Comparison of ENCODE assay signal across 7 mouse cellular contexts in the genomic region with DNA sequence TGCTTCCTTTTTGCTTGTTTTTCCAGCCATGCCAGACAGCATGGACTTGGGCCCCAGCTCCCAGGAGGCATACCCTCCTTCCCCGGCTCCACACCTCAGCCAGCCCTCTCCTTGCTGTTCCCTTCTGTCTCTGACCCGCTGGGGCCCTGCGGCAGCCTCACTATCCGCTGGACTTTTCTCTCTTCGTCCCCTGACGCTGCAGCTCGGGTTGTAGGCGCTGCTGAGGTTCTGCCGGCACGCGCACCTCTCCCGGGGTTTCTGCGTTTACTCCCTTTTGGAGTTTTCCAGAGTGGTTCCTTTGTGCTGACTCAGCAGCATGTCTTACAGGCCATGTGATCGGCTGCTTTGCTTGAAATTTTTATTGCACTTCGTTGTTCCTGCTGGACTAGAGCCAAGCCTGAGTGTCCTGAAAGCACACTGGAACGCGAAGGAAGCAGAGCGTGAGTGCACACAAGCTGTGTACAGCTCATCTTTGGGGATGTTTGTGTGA. TPM values are rescaled to one million over a fixed set of nuclear protein-coding genes. Genes with fewer than 3 reads are reported as not detected.
A peak's percentile ranks its signal among the peaks of the same experiment; 100 is the strongest.
DNase-seq lines count a peak whose midpoint lies in the region; ATAC-seq and TF ChIP-seq lines count a peak whose summit lies in the region.

No protein-coding gene starts in this region.

- WGBS in embryonic facial prominence, embryonic 15.5 days, result 13% methylated on average over 18 of the region's 18 CpGs
- 26% methylated on average over 18 of the region's 18 CpGs for WGBS in heart, embryonic 11.5 days (ENCODE audit: insufficient replicate concordance)
- 4% methylated on average over 18 of the region's 18 CpGs for WGBS in kidney, embryonic 16.5 days
- 3% methylated on average over 18 of the region's 18 CpGs for WGBS in limb, embryonic 15.5 days
- WGBS in midbrain, postnatal 0 days, result 17% methylated on average over 18 of the region's 18 CpGs

- H3K4me2 ChIP-seq in embryonic facial prominence, embryonic 15.5 days (replicated peaks), result peak overlapping the region; percentile 54
- H3K4me2 ChIP-seq in heart, embryonic 11.5 days, result peak overlapping the region; percentile 71
- peak overlapping the region; percentile 61 for H3K4me2 ChIP-seq in kidney, embryonic 16.5 days (replicated peaks; ENCODE audit: low read depth, low read length)
- H3K4me2 ChIP-seq in limb, embryonic 15.5 days, result peak overlapping the region; percentile 66
- peak overlapping the region; percentile 58 for H3K4me2 ChIP-seq in midbrain, postnatal 0 days (ENCODE audit: low read depth, low read length, poor library complexity, severe bottlenecking)

- peaks cover 29% of the 10 kb centered on the region for H3K4me1 ChIP-seq in bone marrow macrophage, adult 2 months (ENCODE audit: control insufficient read depth, insufficient read depth, low read length)
- H3K4me1 ChIP-seq in embryonic facial prominence, embryonic 15.5 days, result peaks cover 19% of the 10 kb centered on the region
- H3K4me1 ChIP-seq in heart, embryonic 11.5 days (ENCODE audit: control insufficient read depth, insufficient read depth, low read length), result peaks cover 18% of the 10 kb centered on the region
- peaks cover 28% of the 10 kb centered on the region for H3K4me1 ChIP-seq in kidney, embryonic 16.5 days (ENCODE audit: insufficient read depth, low read length)
- peaks cover 19% of the 10 kb centered on the region for H3K4me1 ChIP-seq in limb, embryonic 15.5 days
- H3K4me1 ChIP-seq in midbrain, postnatal 0 days (ENCODE audit: insufficient read depth, low read length), result peaks cover 4% of the 10 kb centered on the region; the same call in 1 of the 2 replicates

- 0 out of 2 replicates have a peak, but pooled peaks cover under 1% of the 10 kb centered on the region for H3K36me3 ChIP-seq in embryonic facial prominence, embryonic 15.5 days
- no peaks in the 10 kb centered on the region for H3K36me3 ChIP-seq in heart, embryonic 11.5 days (ENCODE audit: control insufficient read depth, insufficient read depth, low read length)
- peaks cover under 1% of the 10 kb centered on the region; the same call in 1 of the 2 replicates for H3K36me3 ChIP-seq in kidney, embryonic 16.5 days (ENCODE audit: insufficient read depth, low read length)
- no peaks in the 10 kb centered on the region for H3K36me3 ChIP-seq in limb, embryonic 15.5 days
- H3K36me3 ChIP-seq in midbrain, postnatal 0 days (ENCODE audit: insufficient read depth, low read length), result no peaks in the 10 kb centered on the region

- no peak for TF ChIP-seq CTCF in bone marrow macrophage, adult 2 months (IDR thresholded peaks at IDR 0.05; ENCODE audit: low read depth, low read length)
- TF ChIP-seq CTCF in midbrain, postnatal 0 days (IDR thresholded peaks at IDR 0.05), result no peak

- peak overlapping the region; percentile 35 for H3K4me3 ChIP-seq in bone marrow macrophage, adult 2 months (ENCODE audit: insufficient read depth, low read length)
- peak overlapping the region; percentile 34 for H3K4me3 ChIP-seq in embryonic facial prominence, embryonic 15.5 days (replicated peaks)
- H3K4me3 ChIP-seq in heart, embryonic 11.5 days (ENCODE audit: low read depth, low read length), result peak overlapping the region; percentile 36
- peak overlapping the region; percentile 45 for H3K4me3 ChIP-seq in kidney, embryonic 16.5 days (ENCODE audit: low read length)
- peak overlapping the region; percentile 33 for H3K4me3 ChIP-seq in limb, embryonic 15.5 days
- H3K4me3 ChIP-seq in midbrain, postnatal 0 days (ENCODE audit: low read depth, low read length), result peak overlapping the region; percentile 24; the same call in 1 of the 2 replicates

- peak overlapping the region; percentile 91 for H3K27ac ChIP-seq in bone marrow macrophage, adult 2 months (ENCODE audit: insufficient read depth, low read depth, low read length)
- peak overlapping the region; percentile 77 for H3K27ac ChIP-seq in embryonic facial prominence, embryonic 15.5 days (replicated peaks)
- H3K27ac ChIP-seq in heart, embryonic 11.5 days (ENCODE audit: low read depth, low read length), result peak overlapping the region; percentile 84
- peak overlapping the region; percentile 92 for H3K27ac ChIP-seq in kidney, embryonic 16.5 days (ENCODE audit: low read length)
- H3K27ac ChIP-seq in limb, embryonic 15.5 days, result peak overlapping the region; percentile 89
- H3K27ac ChIP-seq in midbrain, postnatal 0 days (ENCODE audit: low read depth, low read length), result peak overlapping the region; percentile 47; the same call in 1 of the 2 replicates

- H3K9ac ChIP-seq in embryonic facial prominence, embryonic 15.5 days, result peak overlapping the region; percentile 15
- H3K9ac ChIP-seq in heart, embryonic 11.5 days (ENCODE audit: low read depth, low read length), result peak overlapping the region; percentile 66
- peak overlapping the region; percentile 68 for H3K9ac ChIP-seq in kidney, embryonic 16.5 days (replicated peaks; ENCODE audit: low read length)
- H3K9ac ChIP-seq in limb, embryonic 15.5 days, result peak overlapping the region; percentile 31; the same call in 1 of the 2 replicates
- H3K9ac ChIP-seq in midbrain, postnatal 0 days (replicated peaks; ENCODE audit: low read length, poor library complexity, severe bottlenecking), result no peak overlapping the region

- no peaks in the 10 kb centered on the region for H3K9me3 ChIP-seq in embryonic facial prominence, embryonic 15.5 days (replicated peaks)
- no peaks in the 10 kb centered on the region for H3K9me3 ChIP-seq in heart, embryonic 11.5 days (replicated peaks; ENCODE audit: control insufficient read depth, low read length)
- H3K9me3 ChIP-seq in kidney, embryonic 16.5 days (ENCODE audit: low read length), result no peaks in the 10 kb centered on the region
- H3K9me3 ChIP-seq in limb, embryonic 15.5 days, result no peaks in the 10 kb centered on the region
- no peaks in the 10 kb centered on the region for H3K9me3 ChIP-seq in midbrain, postnatal 0 days (ENCODE audit: low read length)

- H3K27me3 ChIP-seq in embryonic facial prominence, embryonic 15.5 days, result no peaks in the 10 kb centered on the region
- no peaks in the 10 kb centered on the region for H3K27me3 ChIP-seq in heart, embryonic 11.5 days (ENCODE audit: control insufficient read depth, insufficient read depth, low read length)
- no peaks in the 10 kb centered on the region for H3K27me3 ChIP-seq in kidney, embryonic 16.5 days (ENCODE audit: insufficient read depth, low read length)
- no peaks in the 10 kb centered on the region for H3K27me3 ChIP-seq in limb, embryonic 15.5 days
- no peaks in the 10 kb centered on the region for H3K27me3 ChIP-seq in midbrain, postnatal 0 days (ENCODE audit: insufficient read depth, low read length)

- peak; percentile 61 for DNase-seq in midbrain, postnatal 0 days (ENCODE audit: low spot score)
- DNase-seq in urinary bladder, adult 2 months (ENCODE audit: low spot score), result peak; percentile 46

- no peak; the same call in 1 of the 2 replicates for TF ChIP-seq POLR2A in bone marrow macrophage, adult 2 months (IDR thresholded peaks at IDR 0.05; ENCODE audit: borderline replicate concordance, low read depth, low read length)

- no peak for ATAC-seq in embryonic facial prominence, embryonic 15.5 days (ENCODE audit: insufficient number of reproducible peaks, low FRiP score, low TSS enrichment, low read depth)
- no peak; the same call in 1 of the 2 replicates for ATAC-seq in heart, embryonic 11.5 days (replicated peaks; ENCODE audit: insufficient number of reproducible peaks, low FRiP score, low TSS enrichment)
- ATAC-seq in kidney, embryonic 16.5 days (ENCODE audit: low FRiP score, low TSS enrichment), result peak; percentile 91
- ATAC-seq in limb, embryonic 15.5 days (ENCODE audit: insufficient number of reproducible peaks, low FRiP score, low TSS enrichment, low read depth), result no peak
- ATAC-seq in midbrain, postnatal 0 days (ENCODE audit: low FRiP score), result no peak

RNA-seq across cellular contexts. Expression of a gene that starts 8.3 kb away (rescaled TPM):
- polyA plus RNA-seq in bone marrow macrophage, adult 2 months (2012; ENCODE audit: insufficient read depth, insufficient read length, missing spikeins), result 77.6 and 78.7 TPM in 2 replicates
- polyA plus RNA-seq in embryonic facial prominence, embryonic 15.5 days (2015; fragmentation: Nextera tagmentation; extraction: Ambion mirVana), result 31.0 and 33.3 TPM in 2 replicates
- 26.5 and 26.9 TPM in 2 replicates for polyA plus RNA-seq in heart, embryonic 11.5 days (2014; fragmentation: Nextera tagmentation; extraction: Ambion mirVana)
- polyA plus RNA-seq in kidney, embryonic 16.5 days (2015; fragmentation: Nextera tagmentation; extraction: Ambion mirVana), result 31.9 and 34.0 TPM in 2 replicates
- 33.7 and 34.9 TPM in 2 replicates for polyA plus RNA-seq in limb, embryonic 15.5 days (2015; fragmentation: Nextera tagmentation; extraction: Ambion mirVana)
- total RNA-seq in midbrain, postnatal 0 days (2014; rRNA removed), result 10.4 and 11.3 TPM in 2 replicates
- polyA plus RNA-seq in midbrain, postnatal 0 days (2015; fragmentation: Nextera tagmentation; extraction: Ambion mirVana), result 4.8 and 5.3 TPM in 2 replicates
- 51.0 and 51.8 TPM in 2 replicates for polyA plus RNA-seq in urinary bladder, adult 2 months (2012; rRNA removed)
